Mouse (Mus musculus) spleen, adult 2 months (tissue): ENCODE measurements at regions not wholly inside any gene's neighbourhood (a gene's known extent, or its start where the extent isn't known, plus 50 kb on each side); places are given as distances from the start of the nearest gene placed in this dataset.

Source experiments
- CTCF ChIP-seq: fragments of 200-500 bp; IDR thresholded peaks from 2 replicates; pipeline ENCODE4 v1.5.1; 2011; ENCODE audit warnings: mild to moderate bottlenecking, inconsistent platforms; ENCODE audit not compliant: insufficient read depth, insufficient read length, insufficient replicate concordance; ENCODE audit errors: extremely low read depth
- POLR2A ChIP-seq: fragments of 200-500 bp; IDR thresholded peaks from 2 replicates; pipeline ENCODE4 v1.6.1; 2011; ENCODE audit warnings: low read depth, low read length, inconsistent platforms

GRCm38 (mm10) chr8:26835076-26835475, 142.0 kb upstream of the Zfp703 start:
- TF ChIP-seq POLR2A, result no peak
- no peak for TF ChIP-seq CTCF
